Comparison of ENCODE assay signal across 9 mouse cellular contexts in genomic region chr10:61285271-61285670, GRCm38 (mm10). TPM values are rescaled to one million over a fixed set of nuclear protein-coding genes. Genes with fewer than 3 reads are reported as not detected.
DNase-seq lines count a peak whose midpoint lies in the region; ATAC-seq and TF ChIP-seq lines count a peak whose summit lies in the region.
"Had no signal": no experiment of that assay in that cellular context is flagged by ENCODE, and none has a peak within 500 bp of the region (broad histone marks: within the 10 kb centered on the region; RNA-seq: fewer than 3 reads in every experiment).

No protein-coding gene starts in this region.

- no peaks in the 10 kb centered on the region for H3K27me3 ChIP-seq in limb, embryonic 14.5 days (ENCODE audit: control insufficient read depth, insufficient read depth, low read length)
- H3K27me3 ChIP-seq in limb, embryonic 10.5 days (ENCODE audit: low read depth, poor library complexity, severe bottlenecking): no peaks in the 10 kb centered on the region
- H3K27me3 ChIP-seq in intestine, embryonic 16.5 days (replicated peaks; ENCODE audit: control insufficient read depth, insufficient read depth, low read length): no peaks in the 10 kb centered on the region
- H3K27me3 ChIP-seq in neural tube, embryonic 15.5 days (replicated peaks): no peaks in the 10 kb centered on the region
- H3K27me3 ChIP-seq in midbrain, embryonic 14.5 days (ENCODE audit: control insufficient read depth, insufficient read depth, low read length): no peaks in the 10 kb centered on the region

- DNase-seq in limb, embryonic 14.5 days (ENCODE audit: low spot score): peak; percentile 43
- no peak for DNase-seq in limb, embryonic 10.5 days (ENCODE audit: low spot score)
- DNase-seq in cerebellum, adult 9-11 months: peak; percentile 51
- no peak for DNase-seq in embryo, embryonic 10.5 days (ENCODE audit: low spot score)
- DNase-seq in right cerebral cortex, postnatal 10 days (ENCODE audit: low spot score in 2 of 2): no peak
- no peak for DNase-seq in midbrain, embryonic 14.5 days

- ATAC-seq in limb, embryonic 14.5 days (ENCODE audit: low FRiP score, low read depth): no peak
- ATAC-seq in intestine, embryonic 16.5 days: peak; percentile 59
- ATAC-seq in neural tube, embryonic 15.5 days (ENCODE audit: low FRiP score): peak; percentile 55; the same call in 1 of the 2 replicates
- no peak for ATAC-seq in midbrain, embryonic 14.5 days (ENCODE audit: low FRiP score, low TSS enrichment)

- no peaks in the 10 kb centered on the region for H3K9me3 ChIP-seq in limb, embryonic 14.5 days (ENCODE audit: control insufficient read depth, low read length)
- H3K9me3 ChIP-seq in limb, embryonic 10.5 days (replicated peaks): no peaks in the 10 kb centered on the region
- H3K9me3 ChIP-seq in intestine, embryonic 16.5 days (ENCODE audit: control insufficient read depth, low read length): no peaks in the 10 kb centered on the region
- no peaks in the 10 kb centered on the region for H3K9me3 ChIP-seq in neural tube, embryonic 15.5 days (replicated peaks)
- no peaks in the 10 kb centered on the region for H3K9me3 ChIP-seq in midbrain, embryonic 14.5 days (ENCODE audit: control insufficient read depth, low read length)

- peaks cover 10% of the 10 kb centered on the region; the same call in 1 of the 2 replicates for H3K4me1 ChIP-seq in limb, embryonic 14.5 days (ENCODE audit: control insufficient read depth, insufficient read depth, low read length)
- no peaks in the 10 kb centered on the region for H3K4me1 ChIP-seq in limb, embryonic 10.5 days
- 0 out of 2 replicates have a peak, but pooled peaks cover 4% of the 10 kb centered on the region for H3K4me1 ChIP-seq in intestine, embryonic 16.5 days (ENCODE audit: control insufficient read depth, insufficient read depth, low read length)
- H3K4me1 ChIP-seq in neural tube, embryonic 15.5 days: peaks cover 7% of the 10 kb centered on the region
- no peaks in the 10 kb centered on the region for H3K4me1 ChIP-seq in midbrain, embryonic 14.5 days (ENCODE audit: control insufficient read depth, insufficient read depth, low read length)

- no peaks in the 10 kb centered on the region for H3K36me3 ChIP-seq in limb, embryonic 14.5 days (ENCODE audit: control insufficient read depth, insufficient read depth, low read length)
- H3K36me3 ChIP-seq in limb, embryonic 10.5 days: no peaks in the 10 kb centered on the region
- no peaks in the 10 kb centered on the region for H3K36me3 ChIP-seq in intestine, embryonic 16.5 days (ENCODE audit: control insufficient read depth, insufficient read depth, low read length)
- no peaks in the 10 kb centered on the region for H3K36me3 ChIP-seq in neural tube, embryonic 15.5 days
- no peaks in the 10 kb centered on the region for H3K36me3 ChIP-seq in midbrain, embryonic 14.5 days (ENCODE audit: control insufficient read depth, insufficient read depth, low read length)
- H3K36me3 ChIP-seq: G1E had no signal

- no peak for TF ChIP-seq POLR2A in limb, embryonic 14.5 days (IDR thresholded peaks at IDR 0.05; ENCODE audit: borderline replicate concordance, extremely low read depth, insufficient read depth, insufficient read length)

- no peak overlapping the region for H3K4me2 ChIP-seq in limb, embryonic 14.5 days (replicated peaks; ENCODE audit: low read depth, low read length, severe bottlenecking)
- H3K4me2 ChIP-seq in intestine, embryonic 16.5 days (ENCODE audit: low read depth, low read length): no peak overlapping the region
- no peak overlapping the region for H3K4me2 ChIP-seq in neural tube, embryonic 15.5 days
- H3K4me2 ChIP-seq in midbrain, embryonic 14.5 days (ENCODE audit: low read length): no peak overlapping the region

- no peak overlapping the region for H3K9ac ChIP-seq in limb, embryonic 14.5 days (ENCODE audit: low read depth, low read length, severe bottlenecking)
- H3K9ac ChIP-seq in intestine, embryonic 16.5 days (ENCODE audit: low read depth, low read length): no peak overlapping the region
- no peak overlapping the region for H3K9ac ChIP-seq in neural tube, embryonic 15.5 days (replicated peaks)
- H3K9ac ChIP-seq in midbrain, embryonic 14.5 days (replicated peaks; ENCODE audit: low read length): no peak overlapping the region

- no peak overlapping the region for H3K4me3 ChIP-seq in limb, embryonic 14.5 days (replicated peaks; ENCODE audit: low read length)
- no peak overlapping the region for H3K4me3 ChIP-seq in limb, embryonic 10.5 days
- no peak overlapping the region for H3K4me3 ChIP-seq in intestine, embryonic 16.5 days (ENCODE audit: low read length)
- H3K4me3 ChIP-seq in neural tube, embryonic 15.5 days (replicated peaks): no peak overlapping the region
- no peak overlapping the region for H3K4me3 ChIP-seq in midbrain, embryonic 14.5 days (replicated peaks; ENCODE audit: low read depth, low read length)

- WGBS in limb, embryonic 14.5 days: 75% methylated on average over 11 of the region's 11 CpGs
- WGBS in limb, embryonic 10.5 days: 80% methylated on average over 11 of the region's 11 CpGs
- 61% methylated on average over 11 of the region's 11 CpGs for WGBS in intestine, embryonic 16.5 days
- 73% methylated on average over 11 of the region's 11 CpGs for WGBS in neural tube, embryonic 15.5 days
- WGBS in midbrain, embryonic 14.5 days: 81% methylated on average over 11 of the region's 11 CpGs

- H3K27ac ChIP-seq in limb, embryonic 14.5 days (replicated peaks; ENCODE audit: low read depth, low read length): no peak overlapping the region; the same call in 1 of the 2 replicates
- H3K27ac ChIP-seq in limb, embryonic 10.5 days: no peak overlapping the region
- H3K27ac ChIP-seq in intestine, embryonic 16.5 days (ENCODE audit: low read length): 0 out of 2 replicates have a peak overlapping the region, but pooled peaks have one; percentile 14
- H3K27ac ChIP-seq in neural tube, embryonic 15.5 days (replicated peaks): 0 out of 2 replicates have a peak overlapping the region, but pooled peaks have one; percentile 45
- no peak overlapping the region for H3K27ac ChIP-seq in midbrain, embryonic 14.5 days (replicated peaks; ENCODE audit: low read depth, low read length)

RNA-seq across cellular contexts. Expression of gene Adamts14, which starts 12.0 kb away (rescaled TPM):
- polyA plus RNA-seq in limb, embryonic 14.5 days (2012; rRNA removed): 11.1 and 13.7 TPM in 2 replicates
- polyA plus RNA-seq in limb, embryonic 14.5 days (2014; fragmentation: Nextera tagmentation; extraction: Ambion mirVana): 3.5 and 5.1 TPM in 2 replicates
- polyA plus RNA-seq in limb, embryonic 10.5 days (2016; fragmentation: Nextera tagmentation; extraction: Ambion mirVana): 0.46 and 0.48 TPM in 2 replicates
- polyA plus RNA-seq in intestine, embryonic 16.5 days (2015; fragmentation: Nextera tagmentation; extraction: Ambion mirVana): 0.75 TPM in 2 replicates
- polyA plus RNA-seq in neural tube, embryonic 15.5 days (2015; fragmentation: Nextera tagmentation; extraction: Ambion mirVana): 0.43 and 0.54 TPM in 2 replicates
- 0.15 and 0.22 TPM in 2 replicates for polyA plus RNA-seq in midbrain, embryonic 14.5 days (2014; fragmentation: Nextera tagmentation; extraction: Ambion mirVana)
- polyA plus RNA-seq: G1E had no signal

RNA-seq across cellular contexts. Expression of gene Prf1, which starts 12.4 kb away (rescaled TPM):
- polyA plus RNA-seq in limb, embryonic 14.5 days (2012; rRNA removed): 0.06 TPM in 1 of 2 replicates, not detected in the other
- 0.12 TPM in 1 of 2 replicates, not detected in the other for polyA plus RNA-seq in limb, embryonic 14.5 days (2014; fragmentation: Nextera tagmentation; extraction: Ambion mirVana)
- not detected in 2 replicates for polyA plus RNA-seq in limb, embryonic 10.5 days (2016; fragmentation: Nextera tagmentation; extraction: Ambion mirVana)
- 0.06 TPM in 1 of 2 replicates, not detected in the other for polyA plus RNA-seq in intestine, embryonic 16.5 days (2015; fragmentation: Nextera tagmentation; extraction: Ambion mirVana)
- 0.09 TPM in 1 of 2 replicates, not detected in the other for polyA plus RNA-seq in neural tube, embryonic 15.5 days (2015; fragmentation: Nextera tagmentation; extraction: Ambion mirVana)
- not detected in 2 replicates for polyA plus RNA-seq in midbrain, embryonic 14.5 days (2014; fragmentation: Nextera tagmentation; extraction: Ambion mirVana)
- polyA plus RNA-seq: G1E had no signal

Comparison
In these comparisons a context has a peak if more than half of its experiments do, and no peak if none do; other contexts are left out.
1. DNase-seq: peak in limb, embryonic 14.5 days (single experiment) and cerebellum, adult 9-11 months (single experiment); none in limb, embryonic 10.5 days (single experiment), embryo, embryonic 10.5 days (single experiment), right cerebral cortex, postnatal 10 days (0 of 2) and midbrain, embryonic 14.5 days (single experiment).
2. ATAC-seq: peak in intestine, embryonic 16.5 days (single experiment) and neural tube, embryonic 15.5 days (single experiment); none in limb, embryonic 14.5 days (single experiment) and midbrain, embryonic 14.5 days (single experiment).
3. H3K27ac ChIP-seq: peak in intestine, embryonic 16.5 days (single experiment) and neural tube, embryonic 15.5 days (single experiment); none in limb, embryonic 14.5 days (single experiment), limb, embryonic 10.5 days (single experiment) and midbrain, embryonic 14.5 days (single experiment).